Mouse (Mus musculus): ENCODE results near the gene Sap30bp.

GRCm38 (mm10) chr11:115933747-115934110, 647 bp downstream of the Sap30bp start:
- TF ChIP-seq GATA1 (IDR thresholded peaks at IDR 0.05; ENCODE audit: low read length) (no peak), TAL1 (IDR thresholded peaks at IDR 0.05; ENCODE audit: low read length) (no peak)
